Mouse (Mus musculus): ENCODE measurements at regions not wholly inside any gene's neighbourhood (a gene's known extent, or its start where the extent isn't known, plus 50 kb on each side); places are given as distances from the start of the nearest gene placed in this dataset.

DNA sequence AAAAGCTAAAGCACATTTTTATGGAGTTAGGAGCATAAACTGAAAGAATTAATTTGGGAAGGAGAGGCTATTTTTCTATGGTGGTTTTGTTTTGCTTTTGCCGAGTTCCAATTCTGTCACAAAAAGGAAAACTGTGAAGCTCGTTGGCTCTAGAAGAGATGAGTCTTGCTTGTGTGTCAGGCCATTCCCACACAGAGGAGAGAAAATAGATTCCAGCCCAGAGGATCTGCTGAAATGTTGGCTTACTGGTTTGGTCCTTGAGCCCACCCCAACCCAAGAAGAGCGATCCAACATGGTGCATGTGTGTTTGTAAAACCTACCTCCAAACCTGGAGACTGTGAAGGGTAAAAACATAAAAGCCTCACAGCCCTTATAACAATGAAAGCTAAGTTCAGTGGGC, 138.0 kb downstream of the Lmo4 start:
- no peak for TF ChIP-seq POLR2A (IDR thresholded peaks at IDR 0.05; ENCODE audit: borderline replicate concordance, control insufficient read depth, low read depth, low read length)
- no peak for TF ChIP-seq CTCF (IDR thresholded peaks at IDR 0.05; ENCODE audit: control insufficient read depth, insufficient read depth, low read length)
